Mouse (Mus musculus) forebrain, embryonic 14.5 days (tissue): Measurements from ENCODE around the gene Hmgcs1. TPM values are rescaled to one million over a fixed set of nuclear protein-coding genes. Genes with fewer than 3 reads are reported as not detected.
A peak's percentile ranks its signal among the peaks of the same experiment; 100 is the strongest.

ENCODE experiments used
- ATAC-seq: fragments of 200-750 bp; cut with Nextera tagmentation; 2 replicates; pipeline ENCODE4 v1.8.0; 2017; ENCODE audit warnings: mild to moderate bottlenecking, moderate library complexity
- DNase-seq: peaks from one replicate; pipeline ENCODE4 v3.0.0-alpha.2; 2015; ENCODE audit warnings: low spot score
- H3K27ac ChIP-seq: fragments of 300-500 bp; sonication (generic); 2 replicates; pipeline ENCODE4 v1.5.1; 2014; ENCODE audit warnings: low read depth, mild to moderate bottlenecking, control low read depth, low read length, moderate library complexity
- H3K27me3 ChIP-seq: fragments of 300-500 bp; sonication (generic); replicated peaks from 2 replicates; pipeline ENCODE4 v1.6.1; 2014; ENCODE audit warnings: low read length, control low read depth, mixed read lengths; ENCODE audit not compliant: control insufficient read depth, insufficient read depth
- H3K36me3 ChIP-seq: fragments of 300-500 bp; sonication (generic); 2 replicates; pipeline ENCODE4 v1.6.1; 2014; ENCODE audit warnings: low read length, control low read depth; ENCODE audit not compliant: control insufficient read depth, insufficient read depth
- H3K4me1 ChIP-seq: fragments of 300-500 bp; sonication (generic); 2 replicates; pipeline ENCODE4 v1.6.1; 2014; ENCODE audit warnings: antibody characterized with exemption, low read length, control low read depth; ENCODE audit not compliant: control insufficient read depth, insufficient read depth
- H3K4me2 ChIP-seq: fragments of 300-500 bp; sonication (generic); 2 replicates; pipeline ENCODE4 v1.6.1; 2014; ENCODE audit warnings: mild to moderate bottlenecking, control low read depth, low read length
- H3K4me3 ChIP-seq: fragments of 300-500 bp; sonication (generic); 2 replicates; pipeline ENCODE4 v1.5.1; 2014; ENCODE audit warnings: low read depth, low read length, control low read depth
- H3K9ac ChIP-seq: fragments of 300-500 bp; sonication (generic); 2 replicates; pipeline ENCODE4 v1.6.1; 2014; ENCODE audit warnings: mild to moderate bottlenecking, low read length, control low read depth, moderate library complexity
- H3K9me3 ChIP-seq: fragments of 300-500 bp; sonication (generic); replicated peaks from 2 replicates; pipeline ENCODE4 v1.6.1; 2016; ENCODE audit warnings: low read length, control low read depth, mixed read lengths; ENCODE audit not compliant: control insufficient read depth
- WGBS: fragments of 180-500 bp; shearing (Covaris S2); extraction: QIAGEN DNeasy Blood & Tissue Kit; methylation state at CpG from one replicate; pipeline ENCODE4 v1.1.7; 2014; 5-methylcytosine and 5-hydroxymethylcytosine counted together
- polyA plus RNA-seq: library from polyadenylated mRNA; unstranded; fragments of >200 nt; fragmentation: Nextera tagmentation; extraction: Ambion mirVana; gene quantifications from 2 replicates; pipeline ENCODE4 v1.2.1, GENCODE M21; 2014

Hmgcs1 gene
- polyA plus RNA-seq, 1 experiment from 2014 or later, result 311 TPM

- peak; percentile 43; the same call in 1 of the 2 replicates for ATAC-seq
- Histone ChIP-seq H3K36me3 (peaks cover 77% of the 10 kb centered on the region), H3K4me1 (no peaks in the 10 kb centered on the region)
Observed at GRCm38 (mm10) chr13:119709388-119710267, 19.4 kb downstream of the Hmgcs1 start.

GRCm38 (mm10) chr13:119710268-119710610 is 20.1 kb downstream of the Hmgcs1 start:
- no peak for DNase-seq
- no peak for ATAC-seq
- Histone ChIP-seq H3K4me2 (no peak overlapping the region), H3K4me1 (no peaks in the 10 kb centered on the region), H3K36me3 (peaks cover 71% of the 10 kb centered on the region), H3K27ac (no peak overlapping the region), H3K9me3 (no peaks in the 10 kb centered on the region), H3K27me3 (no peaks in the 10 kb centered on the region), H3K4me3 (no peak overlapping the region), H3K9ac (no peak overlapping the region)
- 89% methylated on average over 10 of the region's 10 CpGs for WGBS

More at GRCm38 (mm10) chr13:119709388-119710267, 19.4 kb downstream of the Hmgcs1 start:
- Histone ChIP-seq H3K9me3 (no peaks in the 10 kb centered on the region), H3K27me3 (no peaks in the 10 kb centered on the region), H3K9ac (no peak overlapping the region), H3K27ac (no peak overlapping the region), H3K4me2 (no peak overlapping the region), H3K4me3 (no peak overlapping the region)
- WGBS, result 90% methylated on average over 8 of the region's 8 CpGs
- DNase-seq, result no peak

GRCm38 (mm10) chr13:119712463-119712862 is 22.3 kb downstream of the Hmgcs1 start:
- Histone ChIP-seq H3K4me3 (no peak overlapping the region), H3K36me3 (peaks cover 54% of the 10 kb centered on the region), H3K9me3 (no peaks in the 10 kb centered on the region), H3K4me1 (no peaks in the 10 kb centered on the region), H3K27ac (no peak overlapping the region), H3K27me3 (no peaks in the 10 kb centered on the region), H3K9ac (no peak overlapping the region), H3K4me2 (no peak overlapping the region)
- ATAC-seq, result no peak
- DNase-seq, result no peak
- WGBS, result 90% methylated on average over 11 of the region's 11 CpGs

- Histone ChIP-seq H3K27me3 (no peaks in the 10 kb centered on the region), H3K9me3 (no peaks in the 10 kb centered on the region), H3K4me1 (no peaks in the 10 kb centered on the region), H3K4me2 (no peak overlapping the region), H3K36me3 (peaks cover 50% of the 10 kb centered on the region), H3K27ac (no peak overlapping the region), H3K4me3 (no peak overlapping the region), H3K9ac (no peak overlapping the region)
- DNase-seq, result no peak
- no peak for ATAC-seq
- 76% methylated on average over 8 of the region's 8 CpGs for WGBS
Observed at GRCm38 (mm10) chr13:119713107-119713787, 23.1 kb downstream of the Hmgcs1 start.

- 87% methylated on average over 9 of the region's 9 CpGs for WGBS
Observed at GRCm38 (mm10) chr13:119713821-119714220, 23.6 kb downstream of the Hmgcs1 start.

GRCm38 (mm10) chr13:119716105-119716504 is 25.9 kb downstream of the Hmgcs1 start:
- ATAC-seq (no peak), DNase-seq (no peak)
- H3K9ac ChIP-seq, result no peak overlapping the region

More at GRCm38 (mm10) chr13:119713821-119714220, 23.6 kb downstream of the Hmgcs1 start:
- no peak overlapping the region for H3K27ac ChIP-seq
- H3K9ac ChIP-seq, result no peak overlapping the region
- peaks cover 45% of the 10 kb centered on the region for H3K36me3 ChIP-seq
- no peaks in the 10 kb centered on the region for H3K27me3 ChIP-seq
- no peak overlapping the region for H3K4me2 ChIP-seq
- no peaks in the 10 kb centered on the region for H3K4me1 ChIP-seq
- no peak overlapping the region for H3K4me3 ChIP-seq
- ATAC-seq (peak; percentile 30; the same call in 1 of the 2 replicates), DNase-seq (peak; percentile 23)
- H3K9me3 ChIP-seq, result no peaks in the 10 kb centered on the region

GRCm38 (mm10) chr13:119722447-119722846 is 32.3 kb downstream of the Hmgcs1 start:
- 92% methylated on average over 3 of the region's 3 CpGs for WGBS
- no peaks in the 10 kb centered on the region for H3K9me3 ChIP-seq
- H3K27ac ChIP-seq, result no peak overlapping the region
- H3K4me3 ChIP-seq, result no peak overlapping the region
- H3K4me2 ChIP-seq, result no peak overlapping the region
- no peaks in the 10 kb centered on the region for H3K36me3 ChIP-seq
- H3K27me3 ChIP-seq, result no peaks in the 10 kb centered on the region
- ATAC-seq (no peak), DNase-seq (no peak)
- H3K4me1 ChIP-seq, result no peaks in the 10 kb centered on the region
- no peak overlapping the region for H3K9ac ChIP-seq

More at GRCm38 (mm10) chr13:119716105-119716504, 25.9 kb downstream of the Hmgcs1 start:
- Histone ChIP-seq H3K4me2 (no peak overlapping the region), H3K9me3 (no peaks in the 10 kb centered on the region), H3K36me3 (peaks cover 23% of the 10 kb centered on the region; the same call in 1 of the 2 replicates), H3K27ac (no peak overlapping the region), H3K4me1 (no peaks in the 10 kb centered on the region), H3K27me3 (no peaks in the 10 kb centered on the region), H3K4me3 (no peak overlapping the region)
- 89% methylated on average over 2 of the region's 2 CpGs for WGBS

GRCm38 (mm10) chr13:119723368-119723767 is 33.2 kb downstream of the Hmgcs1 start:
- no peak for DNase-seq
- Histone ChIP-seq H3K9me3 (no peaks in the 10 kb centered on the region), H3K27me3 (no peaks in the 10 kb centered on the region), H3K9ac (no peak overlapping the region), H3K4me3 (no peak overlapping the region), H3K4me1 (no peaks in the 10 kb centered on the region), H3K4me2 (no peak overlapping the region), H3K36me3 (no peaks in the 10 kb centered on the region), H3K27ac (no peak overlapping the region)
- WGBS, result 86% methylated on average over 5 of the region's 5 CpGs
- no peak for ATAC-seq

GRCm38 (mm10) chr13:119724541-119724940 is 34.4 kb downstream of the Hmgcs1 start:
- no peaks in the 10 kb centered on the region for H3K4me1 ChIP-seq
- H3K4me3 ChIP-seq, result no peak overlapping the region
- 91% methylated on average over 7 of the region's 7 CpGs for WGBS
- no peak overlapping the region for H3K9ac ChIP-seq
- no peaks in the 10 kb centered on the region for H3K9me3 ChIP-seq
- DNase-seq (peak; percentile 18), ATAC-seq (no peak)
- H3K27ac ChIP-seq, result no peak overlapping the region
- no peak overlapping the region for H3K4me2 ChIP-seq
- no peaks in the 10 kb centered on the region for H3K27me3 ChIP-seq
- no peaks in the 10 kb centered on the region for H3K36me3 ChIP-seq
